Comparison of ENCODE assay signal across 16 mouse cellular contexts in the genomic region with DNA sequence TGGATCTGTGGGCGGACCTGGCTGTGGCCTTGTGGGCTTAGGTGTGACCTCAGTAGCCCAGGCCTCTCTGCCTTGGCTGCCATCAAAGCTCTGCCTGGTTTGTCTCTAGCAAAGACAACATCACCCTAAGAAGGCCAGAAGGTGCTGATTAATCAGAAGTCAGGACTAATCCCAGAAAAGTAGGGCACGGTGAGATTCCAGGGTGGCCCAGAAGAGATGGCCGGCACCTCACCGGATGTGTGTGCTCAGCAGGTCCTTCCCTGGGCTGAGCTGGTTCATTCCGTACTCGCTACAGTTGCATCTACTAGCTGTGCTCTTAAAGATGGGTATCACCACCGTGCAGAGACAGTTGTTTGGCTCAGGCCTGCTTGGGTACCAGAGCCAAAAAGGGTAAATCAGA.
"Had no signal": no experiment of that assay in that cellular context is flagged by ENCODE, and none has a peak within 500 bp of the region (broad histone marks: within the 10 kb centered on the region; RNA-seq: fewer than 3 reads in every experiment).

No protein-coding gene starts in this region.

- H3K4me1 ChIP-seq: neural tube, embryonic 12.5 days; neural tube, embryonic 13.5 days; neural tube, embryonic 15.5 days; stomach, embryonic 15.5 days had no signal

- H3K36me3 ChIP-seq: neural tube, embryonic 12.5 days; neural tube, embryonic 13.5 days; neural tube, embryonic 15.5 days; stomach, embryonic 15.5 days had no signal

- H3K27ac ChIP-seq: neural tube, embryonic 12.5 days; neural tube, embryonic 13.5 days; neural tube, embryonic 15.5 days; stomach, embryonic 15.5 days; stomach, postnatal 0 days had no signal

- DNase-seq: right cerebral cortex, adult 18-20 months; right cerebral cortex, postnatal 14 days; right cerebral cortex, postnatal 25 days; right cerebral cortex, postnatal 4 days; spleen, adult 18-20 months; thymus, adult 18-20 months; thymus, adult 2 months; thymus, postnatal 14 days; thymus, postnatal 25 days; thymus, postnatal 36 days; thymus, postnatal 4 days had no signal

- H3K27me3 ChIP-seq: neural tube, embryonic 12.5 days; neural tube, embryonic 13.5 days; neural tube, embryonic 15.5 days; stomach, embryonic 15.5 days had no signal

- H3K4me3 ChIP-seq: neural tube, embryonic 12.5 days; neural tube, embryonic 13.5 days; neural tube, embryonic 15.5 days; stomach, embryonic 15.5 days had no signal

- H3K9ac ChIP-seq: neural tube, embryonic 12.5 days; neural tube, embryonic 13.5 days; neural tube, embryonic 15.5 days; stomach, embryonic 15.5 days had no signal

- H3K9me3 ChIP-seq: neural tube, embryonic 12.5 days; neural tube, embryonic 13.5 days; neural tube, embryonic 15.5 days; stomach, embryonic 15.5 days had no signal

- H3K4me2 ChIP-seq: neural tube, embryonic 12.5 days; neural tube, embryonic 13.5 days; neural tube, embryonic 15.5 days; stomach, embryonic 15.5 days had no signal
